In the genomic region with DNA sequence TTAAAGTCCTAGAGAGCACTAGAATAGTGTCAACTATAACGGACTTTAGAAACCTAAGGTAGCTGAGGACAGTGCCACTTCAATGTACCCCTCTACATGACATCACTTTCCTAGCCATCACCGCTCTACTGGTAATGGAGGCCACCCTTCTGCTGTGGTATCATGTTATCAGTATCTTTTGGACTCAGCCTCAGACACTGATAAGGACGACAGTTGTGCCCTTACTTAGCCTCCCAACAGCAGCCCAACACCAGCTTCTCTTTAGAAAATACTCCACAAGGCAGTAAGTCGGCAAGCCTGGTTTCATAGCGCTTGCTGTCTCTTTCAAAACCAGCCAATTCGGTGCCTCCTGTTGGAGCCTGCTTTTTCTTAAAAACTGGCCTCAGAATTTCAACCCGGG, we compare ENCODE assay signal across 1 mouse cellular context.
TF ChIP-seq lines count a peak whose summit lies in the region.

No protein-coding gene starts in this region.

TF ChIP-seq in MEL, 35 proteins besides CTCF, POLR2A, EP300 and RAD21:
- TF ChIP-seq CHD2 (IDR thresholded peaks at IDR 0.05; ENCODE audit: low read length) (no peak), E2F4 (IDR thresholded peaks at IDR 0.05; ENCODE audit: borderline replicate concordance, low read depth, low read length) (no peak), GATA1 (IDR thresholded peaks at IDR 0.05; ENCODE audit: low read depth, low read length) (peak; percentile 78), MAFK (IDR thresholded peaks at IDR 0.05; ENCODE audit: borderline replicate concordance, low read depth, low read length) (no peak), MAZ (IDR thresholded peaks at IDR 0.05; ENCODE audit: low read depth, low read length) (no peak), SMC3 (IDR thresholded peaks at IDR 0.05; ENCODE audit: low read depth, low read length) (no peak), SIN3A (IDR thresholded peaks at IDR 0.05; ENCODE audit: low read length) (peak; percentile 31; the same call in 1 of the 2 replicates), USF2 (IDR thresholded peaks at IDR 0.05; ENCODE audit: borderline replicate concordance in 1 of 2, insufficient read depth in 1 of 2, low read depth in 1 of 2, low read length in 2 of 2) (no peak), ETS1 (IDR thresholded peaks at IDR 0.05; ENCODE audit: low read depth, low read length) (peak; percentile 60; the same call in 1 of the 2 replicates), TBP (IDR thresholded peaks at IDR 0.05; ENCODE audit: low read depth, low read length) (no peak), BHLHE40 (IDR thresholded peaks at IDR 0.05; ENCODE audit: borderline replicate concordance, low read depth, low read length) (no peak), HCFC1 (IDR thresholded peaks at IDR 0.05; ENCODE audit: low read depth, low read length) (no peak), TCF12 (IDR thresholded peaks at IDR 0.05; ENCODE audit: low read depth, low read length) (peak; percentile 83), KAT2A (conservative IDR thresholded peaks at IDR 0.05; ENCODE audit: low read depth, low read length) (no peak), MXI1 (IDR thresholded peaks at IDR 0.05; ENCODE audit: low read depth, low read length) (peak; percentile 10; the same call in 1 of the 2 replicates), ZNF384 (IDR thresholded peaks at IDR 0.05; ENCODE audit: low read depth, low read length) (no peak), MYC (IDR thresholded peaks at IDR 0.05; ENCODE audit: low read depth, low read length) (no peak), JUND (IDR thresholded peaks at IDR 0.05; ENCODE audit: low read depth, low read length) (no peak), MYB (IDR thresholded peaks at IDR 0.05; ENCODE audit: low read depth, low read length) (peak; percentile 67)
